Mouse (Mus musculus) G1E (cell line): Measurements from ENCODE around the gene Twist2. TPM values are rescaled to one million over a fixed set of nuclear protein-coding genes. Genes with fewer than 3 reads are reported as not detected.

Source experiments
- ATAC-seq: 2 replicates; pipeline ENCODE4 v1.8.0; 2016; ENCODE audit warnings: mild to moderate bottlenecking; ENCODE audit not compliant: insufficient number of reproducible peaks, poor library complexity, low FRiP score, severe bottlenecking; ENCODE audit errors: extremely low read depth
- DNase-seq: peaks from one replicate; pipeline ENCODE4 v3.0.0; 2012; ENCODE audit warnings: low spot score
- H3K27me3 ChIP-seq: 2 replicates; pipeline ENCODE4 v1.6.1; 2012; ENCODE audit warnings: mild to moderate bottlenecking, low read length, inconsistent platforms; ENCODE audit not compliant: insufficient read depth
- H3K36me3 ChIP-seq: replicated peaks from 2 replicates; pipeline ENCODE3; 2012; ENCODE audit warnings: mild to moderate bottlenecking, inconsistent platforms
- H3K4me1 ChIP-seq: 2 replicates; pipeline ENCODE4 v1.6.1; 2012; ENCODE audit warnings: low read depth, low read length, inconsistent platforms, mixed read lengths; ENCODE audit not compliant: insufficient read depth
- H3K4me3 ChIP-seq: 2 replicates; pipeline ENCODE4 v1.5.1; 2012; ENCODE audit warnings: low read depth, mild to moderate bottlenecking, inconsistent platforms, low read length, moderate library complexity, mixed read lengths
- H3K9me3 ChIP-seq: replicated peaks from 2 replicates; pipeline ENCODE4 v1.6.1; 2012; ENCODE audit warnings: inconsistent platforms
- CTCF ChIP-seq: IDR thresholded peaks from 2 replicates; pipeline ENCODE4 v1.5.1; 2012; ENCODE audit warnings: low read depth, low read length, inconsistent platforms, mixed read lengths
- GATA1 ChIP-seq: IDR thresholded peaks from 2 replicates; pipeline ENCODE4 v1.6.1; 2012; ENCODE audit warnings: borderline replicate concordance, low read length, inconsistent platforms, mixed read lengths
- GATA2 ChIP-seq: IDR thresholded peaks from 2 replicates; pipeline ENCODE4 v1.6.1; 2012; ENCODE audit warnings: low read depth, low read length, inconsistent platforms, borderline replicate concordance
- POLR2AphosphoS5 ChIP-seq: IDR thresholded peaks from 2 replicates; pipeline ENCODE4 v1.6.1; 2012; ENCODE audit warnings: low read depth, low read length, inconsistent platforms; ENCODE audit not compliant: insufficient replicate concordance
- TAL1 ChIP-seq: conservative IDR thresholded peaks from 2 replicates; pipeline ENCODE4 v1.6.1; 2012; ENCODE audit warnings: low read depth, low read length, inconsistent platforms, mixed read lengths
- polyA plus RNA-seq: library from polyadenylated mRNA; stranded (reverse); fragments of >175 nt; gene quantifications from 2 replicates; pipeline ENCODE4 v1.2.3, GENCODE M21; 2012
- total RNA-seq, 2 experiments: library from RNA; stranded (forward) in 1 of 2; stranded (reverse) in 1 of 2; fragments of 200-1000 nt in 1 of 2; fragments of >200 nt in 1 of 2; fragmentation: Nextera tagmentation in 1 of 2; gene quantifications; 2 replicates each; pipeline ENCODE4 v1.2.3; 2014 to 2017

The Twist2 gene
- total RNA-seq (2014; fragmentation: Nextera tagmentation) (not detected in 2 replicates), total RNA-seq (2017) (0.05 and 0.12 TPM in 2 replicates), polyA plus RNA-seq (not detected in 2 replicates)

DNA sequence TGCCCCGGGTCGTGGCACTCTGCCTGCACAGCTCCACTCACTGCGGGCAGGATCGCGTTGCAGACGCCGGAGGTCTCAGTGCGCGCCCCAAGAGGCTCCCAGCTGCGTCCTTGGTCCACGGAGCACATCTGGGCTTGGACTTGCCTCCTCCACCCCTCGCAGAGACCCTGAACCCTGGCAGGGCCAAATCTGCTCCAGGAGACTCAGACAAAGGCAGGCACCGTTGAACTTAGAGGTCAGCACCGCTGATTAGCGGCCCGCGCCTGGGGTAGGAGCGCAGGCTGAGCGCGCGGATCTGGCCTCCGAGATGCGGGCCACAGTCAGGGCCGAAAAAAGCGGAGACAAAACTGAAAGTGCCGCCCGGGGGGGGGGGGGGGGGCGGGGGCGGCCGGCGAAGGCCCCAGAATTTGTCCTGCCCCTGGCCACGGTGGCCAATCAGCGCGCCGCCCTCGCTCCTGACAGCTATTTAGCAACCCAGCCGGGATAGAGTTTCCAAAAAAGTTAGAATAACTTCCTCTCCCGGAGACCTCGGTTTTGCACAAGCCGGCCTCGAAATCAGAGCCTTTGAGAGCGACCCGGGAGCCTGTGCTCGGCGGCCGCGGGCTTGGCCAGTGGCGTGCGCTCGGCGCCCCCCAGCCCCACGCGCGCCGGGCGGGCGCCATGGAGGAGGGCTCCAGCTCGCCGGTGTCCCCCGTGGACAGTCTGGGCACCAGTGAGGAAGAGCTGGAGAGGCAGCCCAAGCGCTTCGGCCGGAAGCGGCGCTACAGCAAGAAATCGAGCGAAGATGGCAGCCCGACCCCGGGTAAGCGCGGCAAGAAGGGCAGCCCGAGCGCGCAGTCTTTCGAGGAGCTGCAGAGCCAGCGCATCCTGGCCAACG is at the start of gene Twist2:
TSS of gene Twist2 (plus strand) at position 495 of the 877 bp plus-strand sequence.
- peaks cover 3% of the 10 kb centered on the region; the same call in 1 of the 2 replicates for H3K27me3 ChIP-seq
- no peak within 1 kb of the TSS; the same call in 1 of the 2 replicates for H3K4me3 ChIP-seq
- peaks cover 4% of the 10 kb centered on the region for H3K9me3 ChIP-seq
- TF ChIP-seq GATA2 (no peak), CTCF (no peak), TAL1 (no peak), GATA1 (no peak), POLR2AphosphoS5 (no peak)
- ATAC-seq (no peak), DNase-seq (no peak)
- H3K36me3 ChIP-seq, result no peaks in the 10 kb centered on the region
- no peaks in the 10 kb centered on the region for H3K4me1 ChIP-seq

DNA sequence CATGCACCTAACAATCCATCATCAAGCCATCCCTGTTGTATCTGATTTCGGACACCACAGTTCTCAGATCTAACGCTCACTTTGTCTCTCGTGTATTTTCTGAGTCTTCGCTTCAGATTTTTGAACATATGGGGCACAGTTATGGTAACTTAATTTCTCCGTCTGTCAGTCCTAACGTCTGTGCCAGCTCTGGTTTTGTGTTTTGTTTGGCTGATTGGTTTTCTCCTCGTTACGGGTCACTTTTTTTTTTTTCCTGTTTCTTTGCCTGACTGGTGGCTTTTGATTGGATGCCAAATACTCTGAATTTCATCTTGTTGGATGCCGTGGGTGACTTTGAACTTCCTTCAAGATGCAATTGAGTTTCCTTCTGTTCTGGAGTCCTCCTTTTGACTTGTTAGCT is 48.3 kb upstream of the Twist2 start:
- Histone ChIP-seq H3K9me3 (no peaks in the 10 kb centered on the region), H3K36me3 (no peaks in the 10 kb centered on the region), H3K27me3 (peaks cover 10% of the 10 kb centered on the region; the same call in 1 of the 2 replicates), H3K4me3 (no peak overlapping the region), H3K4me1 (0 out of 2 replicates have a peak, but pooled peaks cover 4% of the 10 kb centered on the region)
- no peak for DNase-seq
- no peak for TF ChIP-seq GATA2
- ATAC-seq, result no peak

DNA sequence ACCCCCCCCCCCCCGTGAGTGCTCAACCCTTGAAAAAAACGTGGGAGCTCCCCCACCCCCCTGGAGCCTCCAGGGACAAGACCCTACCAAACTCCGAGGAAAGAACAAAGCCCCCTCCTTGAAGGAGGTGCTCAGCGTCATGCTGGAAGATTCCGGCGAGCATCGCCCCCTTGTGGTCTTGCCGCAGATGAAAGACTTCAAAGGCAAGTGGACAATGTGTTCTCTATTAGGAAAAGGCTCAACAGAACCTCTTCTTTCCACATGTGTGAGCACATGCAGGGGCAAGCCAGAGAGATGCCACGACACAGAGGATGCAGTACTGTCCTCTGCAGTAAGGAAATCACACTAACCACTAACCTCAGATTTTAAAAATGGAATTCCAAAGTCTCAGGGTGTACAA is 46.2 kb upstream of the Twist2 start:
- ATAC-seq (no peak; the same call in 1 of the 2 replicates), DNase-seq (peak; percentile 60)
- H3K4me3 ChIP-seq, result no peak overlapping the region
- H3K4me1 ChIP-seq, result 0 out of 2 replicates have a peak, but pooled peaks cover 4% of the 10 kb centered on the region
- H3K36me3 ChIP-seq, result no peaks in the 10 kb centered on the region
- H3K9me3 ChIP-seq, result no peaks in the 10 kb centered on the region
- no peak for TF ChIP-seq TAL1
- no peak for TF ChIP-seq POLR2AphosphoS5
- peak; percentile 79 for TF ChIP-seq CTCF
- peaks cover 14% of the 10 kb centered on the region for H3K27me3 ChIP-seq

DNA sequence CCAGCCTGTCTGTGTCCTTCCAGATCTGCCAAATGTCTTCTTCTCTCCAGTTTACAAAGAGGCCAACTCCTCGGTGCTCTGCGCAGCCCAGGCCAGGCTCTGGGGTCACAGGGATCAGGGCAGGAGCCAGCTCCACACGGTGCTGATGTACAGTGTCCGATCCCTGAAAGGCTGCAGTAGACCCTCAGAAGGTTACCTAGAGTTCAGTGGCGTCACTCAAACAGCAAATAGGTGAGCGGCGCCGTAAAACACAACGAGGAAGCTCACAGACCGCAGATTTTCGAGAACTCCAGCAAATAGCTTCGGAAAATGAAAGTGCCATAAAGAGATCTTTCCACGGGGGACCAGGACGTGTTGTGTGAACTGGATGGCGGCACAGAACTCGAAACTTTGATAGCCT is 44.0 kb upstream of the Twist2 start:
- ATAC-seq (no peak), DNase-seq (no peak)
- H3K9me3 ChIP-seq, result no peaks in the 10 kb centered on the region
- H3K27me3 ChIP-seq, result peaks cover 14% of the 10 kb centered on the region
- H3K36me3 ChIP-seq, result no peaks in the 10 kb centered on the region
- no peak for TF ChIP-seq GATA2
- no peak for TF ChIP-seq GATA1
- TF ChIP-seq POLR2AphosphoS5, result no peak
- 0 out of 2 replicates have a peak, but pooled peaks cover 4% of the 10 kb centered on the region for H3K4me1 ChIP-seq
- H3K4me3 ChIP-seq, result no peak overlapping the region

DNA sequence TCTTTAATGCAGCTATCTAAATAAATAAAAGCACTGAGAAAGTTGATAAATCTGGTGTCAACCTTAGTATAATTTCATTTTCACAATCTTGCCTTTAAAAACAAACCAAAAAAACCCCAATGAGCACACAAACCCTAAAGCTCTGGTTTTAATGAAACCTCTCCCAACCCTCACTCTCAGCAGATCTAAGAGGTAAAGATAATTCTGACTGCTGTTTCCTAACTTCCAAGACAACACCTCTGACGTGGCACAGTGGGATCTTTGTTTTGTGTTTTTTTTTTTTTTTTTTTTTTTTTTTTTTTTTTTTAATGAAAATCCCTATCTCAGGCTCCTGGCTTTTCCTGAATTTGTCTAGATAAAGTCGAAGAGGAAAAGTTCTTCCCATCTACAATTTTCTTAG is 43.1 kb upstream of the Twist2 start:
- H3K27me3 ChIP-seq, result peaks cover 13% of the 10 kb centered on the region
- no peaks in the 10 kb centered on the region for H3K9me3 ChIP-seq
- H3K4me3 ChIP-seq, result no peak overlapping the region
- H3K36me3 ChIP-seq, result no peaks in the 10 kb centered on the region
- ATAC-seq (no peak), DNase-seq (no peak)
- TF ChIP-seq GATA1, result no peak
- no peak for TF ChIP-seq CTCF
- TF ChIP-seq POLR2AphosphoS5, result no peak
- TF ChIP-seq TAL1, result no peak
- no peak for TF ChIP-seq GATA2
- 0 out of 2 replicates have a peak, but pooled peaks cover 4% of the 10 kb centered on the region for H3K4me1 ChIP-seq

DNA sequence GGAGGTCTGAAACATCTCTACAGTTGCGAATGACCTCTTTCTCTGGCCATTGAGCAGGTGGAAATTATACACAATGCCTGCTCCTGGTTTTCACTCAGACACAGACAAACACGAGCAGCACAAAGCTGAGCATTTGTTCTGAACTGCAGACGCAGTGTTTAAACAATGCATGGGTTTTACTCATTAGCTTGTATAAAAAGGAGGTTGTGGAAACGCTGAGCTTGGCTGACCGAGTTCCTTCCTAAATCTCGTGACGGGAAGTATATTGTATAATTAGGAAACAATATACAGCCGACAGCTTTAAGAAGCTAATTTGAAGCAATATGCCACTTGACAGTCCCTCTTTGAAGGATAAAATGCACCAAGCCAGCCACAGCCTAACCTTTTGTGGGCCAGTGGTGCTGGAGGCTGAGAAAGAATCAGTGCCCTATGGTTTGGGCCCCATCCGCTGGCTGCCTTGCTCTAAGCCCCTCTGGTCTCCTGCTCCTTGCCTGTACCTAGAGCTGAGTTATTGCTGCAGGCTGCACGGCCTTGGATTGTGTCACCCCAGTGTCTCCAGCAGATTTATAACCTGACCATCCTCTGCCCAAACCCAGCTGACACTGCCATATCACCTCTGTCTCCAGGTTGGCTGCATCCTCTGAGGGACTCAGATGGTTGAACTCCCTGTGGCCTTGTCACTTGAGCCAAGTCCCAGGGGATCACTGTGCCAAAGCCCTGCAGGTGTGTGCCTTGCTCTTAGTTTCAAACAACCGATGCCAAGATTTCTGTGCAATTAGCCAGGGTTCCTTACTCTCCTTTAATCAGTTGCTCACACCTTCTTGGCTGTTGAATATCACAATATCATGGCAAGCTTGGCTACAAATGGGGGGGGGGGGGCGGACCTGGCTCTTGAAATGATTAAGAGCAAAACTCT is 42.4 kb upstream of the Twist2 start:
- no peak for ATAC-seq
- peaks cover 8% of the 10 kb centered on the region for H3K27me3 ChIP-seq
- TF ChIP-seq CTCF, result no peak
- no peaks in the 10 kb centered on the region for H3K36me3 ChIP-seq
- no peak for DNase-seq
- H3K4me3 ChIP-seq, result no peak overlapping the region
- 0 out of 2 replicates have a peak, but pooled peaks cover 4% of the 10 kb centered on the region for H3K4me1 ChIP-seq
- H3K9me3 ChIP-seq, result no peaks in the 10 kb centered on the region
